Mouse (Mus musculus) E14TG2a.4 (cell line): ENCODE measurements at regions not wholly inside any gene's neighbourhood (a gene's known extent, or its start where the extent isn't known, plus 50 kb on each side); places are given as distances from the start of the nearest gene placed in this dataset.

Experiments
- CTCF ChIP-seq: conservative IDR thresholded peaks from 2 replicates; pipeline ENCODE4 v1.5.1; 2014; ENCODE audit warnings: low read length
- NANOG ChIP-seq: IDR thresholded peaks from 2 replicates; pipeline ENCODE4 v1.6.1; 2014; ENCODE audit warnings: borderline replicate concordance, low read length, mixed read lengths
- POU5F1 ChIP-seq: IDR thresholded peaks from 2 replicates; pipeline ENCODE4 v1.6.1; 2014; ENCODE audit warnings: low read length, borderline replicate concordance

GRCm38 (mm10) chr2:48098287-48098686 lies 715.6 kb upstream of the Acvr2a start:
- TF ChIP-seq CTCF, result no peak
- TF ChIP-seq NANOG, result no peak
- no peak for TF ChIP-seq POU5F1
